Mouse (Mus musculus): ENCODE measurements around the gene Fam234a. TPM values are rescaled to one million over a fixed set of nuclear protein-coding genes. Genes with fewer than 3 reads are reported as not detected.

The Fam234a gene
- polyA plus RNA-seq, 1 experiment: 24.3 TPM

GRCm38 (mm10) chr17:26251886-26252538 is 8.0 kb upstream of the Fam234a start:
- H3K36me3 ChIP-seq (ENCODE audit: control insufficient read depth, insufficient read depth, low read length): peaks cover 5% of the 10 kb centered on the region; the same call in 1 of the 2 replicates
- TF ChIP-seq CTCF (IDR thresholded peaks at IDR 0.05; ENCODE audit: borderline replicate concordance, control insufficient read depth, extremely low read depth, insufficient read depth, low read length, poor library complexity) (no peak), POLR2A (IDR thresholded peaks at IDR 0.05; ENCODE audit: control insufficient read depth, extremely low read depth, insufficient read depth, low read length, poor library complexity) (no peak)
- WGBS: 51% methylated on average over 4 of the region's 4 CpGs
- no peak overlapping the region for H3K4me3 ChIP-seq (ENCODE audit: control insufficient read depth, insufficient read depth, low read length)
- no peaks in the 10 kb centered on the region for H3K4me1 ChIP-seq (replicated peaks; ENCODE audit: control insufficient read depth, insufficient read depth, low read length)
- no peak overlapping the region for H3K27ac ChIP-seq (ENCODE audit: control insufficient read depth, insufficient read depth, low read length)
- H3K27me3 ChIP-seq (ENCODE audit: control insufficient read depth, insufficient read depth, low read length): no peaks in the 10 kb centered on the region
- DNase-seq: no peak

DNA sequence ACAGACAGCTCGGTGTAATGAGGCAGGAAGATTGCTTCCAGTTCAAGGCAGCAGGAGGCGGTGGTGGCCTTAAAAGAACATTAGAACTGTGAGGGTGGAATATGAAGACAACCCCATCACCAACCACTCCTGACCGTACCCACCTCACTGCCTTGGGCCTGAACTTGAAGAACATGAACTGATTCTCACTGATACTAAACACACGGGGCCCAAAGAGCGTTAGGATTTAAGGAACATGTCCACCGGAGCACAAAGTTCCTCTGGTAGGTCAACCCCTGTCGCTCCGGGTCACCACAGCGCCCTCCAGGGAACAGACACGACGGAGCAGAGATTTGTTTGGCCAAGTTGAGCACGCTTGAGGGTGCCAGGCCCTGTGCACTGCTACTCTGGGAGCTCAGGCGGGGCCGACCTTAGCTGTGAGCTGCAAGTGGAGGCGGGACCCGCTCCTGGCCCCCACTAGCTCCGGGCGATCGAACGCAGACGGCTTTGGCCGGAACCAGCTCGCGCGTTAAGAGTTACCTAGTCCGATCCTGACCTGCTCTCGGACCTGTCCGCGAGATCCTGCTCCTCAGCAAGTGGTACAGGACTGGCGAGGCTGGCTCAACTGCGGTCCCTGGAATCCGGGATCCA is 456 bp downstream of the Fam234a start:
- peak overlapping the region; percentile 63 for H3K4me3 ChIP-seq (ENCODE audit: control insufficient read depth, insufficient read depth, low read length)
- H3K27ac ChIP-seq (ENCODE audit: control insufficient read depth, insufficient read depth, low read length): peak overlapping the region; percentile 14; the same call in 1 of the 2 replicates
- H3K36me3 ChIP-seq (ENCODE audit: control insufficient read depth, insufficient read depth, low read length): no peaks in the 10 kb centered on the region
- no peaks in the 10 kb centered on the region for H3K27me3 ChIP-seq (ENCODE audit: control insufficient read depth, insufficient read depth, low read length)
- 1% methylated on average over 32 of the region's 32 CpGs for WGBS
- DNase-seq: peak; percentile 54
- peak; percentile 22; the same call in 1 of the 2 replicates for TF ChIP-seq CTCF (IDR thresholded peaks at IDR 0.05; ENCODE audit: borderline replicate concordance, control insufficient read depth, extremely low read depth, insufficient read depth, low read length, poor library complexity)
- 0 out of 2 replicates have a peak, but pooled peaks have one; percentile 7 for TF ChIP-seq POLR2A (IDR thresholded peaks at IDR 0.05; ENCODE audit: control insufficient read depth, extremely low read depth, insufficient read depth, low read length, poor library complexity)
- H3K4me1 ChIP-seq (replicated peaks; ENCODE audit: control insufficient read depth, insufficient read depth, low read length): peaks cover 6% of the 10 kb centered on the region

DNA sequence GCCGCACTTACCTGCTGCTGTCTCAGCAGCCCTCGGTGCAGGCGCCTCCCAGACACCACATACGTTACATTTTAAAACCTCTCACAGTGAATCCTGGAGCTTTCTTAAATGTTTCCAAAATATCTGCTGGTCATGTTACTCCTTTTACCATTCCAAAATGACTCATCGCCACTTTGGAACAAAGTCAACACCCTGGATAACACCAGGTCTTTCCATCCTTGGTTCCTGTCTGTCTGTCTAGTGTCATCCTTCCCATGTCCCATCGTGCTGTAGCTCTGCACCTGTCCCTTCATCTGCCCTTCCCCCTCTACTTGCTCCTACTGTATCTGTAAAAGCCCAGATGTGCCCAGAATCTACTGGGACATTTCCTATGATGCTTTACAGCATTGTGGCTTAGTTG is 3.1 kb downstream of the Fam234a start:
- no peak for TF ChIP-seq CTCF (IDR thresholded peaks at IDR 0.05; ENCODE audit: borderline replicate concordance, control insufficient read depth, extremely low read depth, insufficient read depth, low read length, poor library complexity)
- no peak for TF ChIP-seq POLR2A (IDR thresholded peaks at IDR 0.05; ENCODE audit: control insufficient read depth, extremely low read depth, insufficient read depth, low read length, poor library complexity)
- WGBS: 86% methylated on average over 6 of the region's 6 CpGs
- H3K4me1 ChIP-seq (replicated peaks; ENCODE audit: control insufficient read depth, insufficient read depth, low read length): peaks cover 6% of the 10 kb centered on the region
- no peak overlapping the region for H3K27ac ChIP-seq (ENCODE audit: control insufficient read depth, insufficient read depth, low read length)
- H3K4me3 ChIP-seq (ENCODE audit: control insufficient read depth, insufficient read depth, low read length): no peak overlapping the region
- H3K27me3 ChIP-seq (ENCODE audit: control insufficient read depth, insufficient read depth, low read length): no peaks in the 10 kb centered on the region
- DNase-seq: no peak
- no peaks in the 10 kb centered on the region for H3K36me3 ChIP-seq (ENCODE audit: control insufficient read depth, insufficient read depth, low read length)

GRCm38 (mm10) chr17:26240120-26240790 is 3.8 kb downstream of the Fam234a start:
- H3K4me3 ChIP-seq (ENCODE audit: control insufficient read depth, insufficient read depth, low read length): no peak overlapping the region
- H3K27me3 ChIP-seq (ENCODE audit: control insufficient read depth, insufficient read depth, low read length): no peaks in the 10 kb centered on the region
- H3K36me3 ChIP-seq (ENCODE audit: control insufficient read depth, insufficient read depth, low read length): no peaks in the 10 kb centered on the region
- 94% methylated on average over 6 of the region's 6 CpGs for whole genome bisulfite sequencing
- DNase-seq: no peak
- TF ChIP-seq POLR2A (IDR thresholded peaks at IDR 0.05; ENCODE audit: control insufficient read depth, extremely low read depth, insufficient read depth, low read length, poor library complexity) (no peak), CTCF (IDR thresholded peaks at IDR 0.05; ENCODE audit: borderline replicate concordance, control insufficient read depth, extremely low read depth, insufficient read depth, low read length, poor library complexity) (no peak)
- H3K4me1 ChIP-seq (replicated peaks; ENCODE audit: control insufficient read depth, insufficient read depth, low read length): peaks cover 6% of the 10 kb centered on the region
- no peak overlapping the region for H3K27ac ChIP-seq (ENCODE audit: control insufficient read depth, insufficient read depth, low read length)

DNA sequence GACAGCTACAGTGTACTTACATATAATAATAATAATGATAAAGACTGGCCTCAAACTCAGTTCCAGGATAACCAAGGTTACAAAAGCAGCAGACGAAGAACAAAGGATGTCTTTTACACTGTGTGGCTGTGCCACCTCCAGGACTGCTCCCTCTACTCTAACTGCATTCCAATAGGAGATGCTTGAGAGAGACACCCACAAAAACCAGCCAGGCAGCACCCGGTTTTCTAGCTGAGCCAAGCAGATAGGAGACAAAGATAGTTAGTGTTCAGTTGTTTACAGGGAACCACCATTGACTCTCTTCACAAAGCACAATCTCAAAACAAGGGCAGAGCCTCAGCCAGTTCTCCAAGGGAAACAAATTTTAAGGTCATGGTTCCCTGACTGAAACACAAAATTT is 4.5 kb downstream of the Fam234a start:
- DNase-seq: no peak
- no peak overlapping the region for H3K27ac ChIP-seq (ENCODE audit: control insufficient read depth, insufficient read depth, low read length)
- peaks cover 6% of the 10 kb centered on the region for H3K4me1 ChIP-seq (replicated peaks; ENCODE audit: control insufficient read depth, insufficient read depth, low read length)
- TF ChIP-seq CTCF (IDR thresholded peaks at IDR 0.05; ENCODE audit: borderline replicate concordance, control insufficient read depth, extremely low read depth, insufficient read depth, low read length, poor library complexity): no peak
- TF ChIP-seq POLR2A (IDR thresholded peaks at IDR 0.05; ENCODE audit: control insufficient read depth, extremely low read depth, insufficient read depth, low read length, poor library complexity): no peak
- 87% methylated on average over 2 of the region's 2 CpGs for WGBS
- no peaks in the 10 kb centered on the region for H3K27me3 ChIP-seq (ENCODE audit: control insufficient read depth, insufficient read depth, low read length)
- H3K36me3 ChIP-seq (ENCODE audit: control insufficient read depth, insufficient read depth, low read length): no peaks in the 10 kb centered on the region
- no peak overlapping the region for H3K4me3 ChIP-seq (ENCODE audit: control insufficient read depth, insufficient read depth, low read length)

GRCm38 (mm10) chr17:26237667-26238066 is 6.4 kb downstream of the Fam234a start:
- no peak overlapping the region for H3K27ac ChIP-seq (ENCODE audit: control insufficient read depth, insufficient read depth, low read length)
- no peak for TF ChIP-seq POLR2A (IDR thresholded peaks at IDR 0.05; ENCODE audit: control insufficient read depth, extremely low read depth, insufficient read depth, low read length, poor library complexity)
- no peak for TF ChIP-seq CTCF (IDR thresholded peaks at IDR 0.05; ENCODE audit: borderline replicate concordance, control insufficient read depth, extremely low read depth, insufficient read depth, low read length, poor library complexity)
- no peaks in the 10 kb centered on the region for H3K27me3 ChIP-seq (ENCODE audit: control insufficient read depth, insufficient read depth, low read length)
- H3K4me3 ChIP-seq (ENCODE audit: control insufficient read depth, insufficient read depth, low read length): no peak overlapping the region
- DNase-seq: no peak
- 50% methylated on average over 10 of the region's 10 CpGs for WGBS
- no peaks in the 10 kb centered on the region for H3K36me3 ChIP-seq (ENCODE audit: control insufficient read depth, insufficient read depth, low read length)
- no peaks in the 10 kb centered on the region for H3K4me1 ChIP-seq (replicated peaks; ENCODE audit: control insufficient read depth, insufficient read depth, low read length)
